In genomic region chr8:77804956-77805355, GRCm38 (mm10) we compare ENCODE assay signal across 27 mouse cellular contexts.
A peak's percentile ranks its signal among the peaks of the same experiment; 100 is the strongest.
DNase-seq lines count a peak whose midpoint lies in the region; ATAC-seq lines count a peak whose summit lies in the region.
"Had no signal": no experiment of that assay in that cellular context is flagged by ENCODE, and none has a peak within 500 bp of the region (broad histone marks: within the 10 kb centered on the region; RNA-seq: fewer than 3 reads in every experiment).

No protein-coding gene starts in this region.

- no peaks in the 10 kb centered on the region for H3K27me3 ChIP-seq in lung, embryonic 16.5 days (ENCODE audit: control insufficient read depth, insufficient read depth, low read depth, low read length)
- H3K27me3 ChIP-seq: intestine, embryonic 15.5 days; limb, embryonic 15.5 days; liver, embryonic 13.5 days; neural tube, embryonic 12.5 days had no signal

- WGBS in lung, embryonic 16.5 days, result 29% methylated on average over 4 of the region's 4 CpGs

- no peak for DNase-seq in lung, postnatal 4 days
- peak; percentile 92 for DNase-seq in 416B (ENCODE audit: low read depth)
- no peak for DNase-seq in adrenal gland, adult (ENCODE audit: inconsistent age in 2 of 2, low spot score in 1 of 2)
- DNase-seq in spleen, postnatal 36 days (ENCODE audit: low spot score in 2 of 2), result no peak
- DNase-seq: adrenal gland, adult 8-10 months; cerebellum, adult 8-10 months; cerebellum, postnatal 25 days; gastrocnemius, postnatal 25 days; heart, postnatal 14 days; kidney, adult 2 months; kidney, postnatal 36 days; left cerebral cortex, postnatal 4 days; liver, embryonic 13.5 days; right cerebral cortex, adult 18-20 months; spleen, adult 18-20 months; thymus, adult 2 months; thymus, postnatal 4 days had no signal

- H3K36me3 ChIP-seq in lung, embryonic 16.5 days (ENCODE audit: control insufficient read depth, insufficient read depth, low read length), result no peaks in the 10 kb centered on the region
- H3K36me3 ChIP-seq: intestine, embryonic 15.5 days; limb, embryonic 15.5 days; liver, embryonic 13.5 days; neural tube, embryonic 12.5 days had no signal

- H3K4me2 ChIP-seq in lung, embryonic 16.5 days (ENCODE audit: low read depth, low read length), result no peak overlapping the region
- H3K4me2 ChIP-seq: intestine, embryonic 15.5 days; limb, embryonic 15.5 days; liver, embryonic 13.5 days; midbrain, embryonic 11.5 days; neural tube, embryonic 12.5 days had no signal

- H3K4me1 ChIP-seq in lung, embryonic 16.5 days (replicated peaks; ENCODE audit: control insufficient read depth, insufficient read depth, low read length), result peaks cover 19% of the 10 kb centered on the region
- H3K4me1 ChIP-seq: intestine, embryonic 15.5 days; liver, embryonic 13.5 days; neural tube, embryonic 12.5 days had no signal

- ATAC-seq in lung, embryonic 16.5 days (ENCODE audit: low read depth), result no peak
- peak; percentile 63 for ATAC-seq in common myeloid progenitor, adult 5-6 weeks (replicated peaks; ENCODE audit: low read depth, poor library complexity, severe bottlenecking)
- ATAC-seq: forebrain, embryonic 14.5 days; hindbrain, embryonic 16.5 days; intestine, embryonic 15.5 days; midbrain, embryonic 16.5 days had no signal

- no peaks in the 10 kb centered on the region for H3K9me3 ChIP-seq in lung, embryonic 16.5 days (ENCODE audit: control insufficient read depth, low read length)
- H3K9me3 ChIP-seq: intestine, embryonic 15.5 days; limb, embryonic 15.5 days; neural tube, embryonic 12.5 days had no signal

- H3K4me3 ChIP-seq in lung, embryonic 16.5 days (ENCODE audit: low read length), result no peak overlapping the region
- H3K4me3 ChIP-seq: intestine, embryonic 15.5 days; limb, embryonic 15.5 days; liver, embryonic 13.5 days; neural tube, embryonic 12.5 days had no signal

- no peak overlapping the region for H3K9ac ChIP-seq in lung, embryonic 16.5 days (ENCODE audit: low read length)
- H3K9ac ChIP-seq: intestine, embryonic 15.5 days; limb, embryonic 15.5 days; liver, embryonic 13.5 days; neural tube, embryonic 12.5 days had no signal

- peak overlapping the region; percentile 89 for H3K27ac ChIP-seq in lung, embryonic 16.5 days (ENCODE audit: low read length)
- H3K27ac ChIP-seq: intestine, embryonic 15.5 days; limb, embryonic 15.5 days; liver, embryonic 13.5 days; neural tube, embryonic 12.5 days; stomach, postnatal 0 days had no signal
